Mouse (Mus musculus): ENCODE data around the gene Hadha. TPM values are rescaled to one million over a fixed set of nuclear protein-coding genes. Genes with fewer than 3 reads are reported as not detected.

The Hadha gene
- total RNA-seq (2014; rRNA removed) (50.3 and 57.9 TPM in 2 replicates), polyA plus RNA-seq (2015; fragmentation: Nextera tagmentation; extraction: Ambion mirVana) (45.9 and 56.1 TPM in 2 replicates)

DNA sequence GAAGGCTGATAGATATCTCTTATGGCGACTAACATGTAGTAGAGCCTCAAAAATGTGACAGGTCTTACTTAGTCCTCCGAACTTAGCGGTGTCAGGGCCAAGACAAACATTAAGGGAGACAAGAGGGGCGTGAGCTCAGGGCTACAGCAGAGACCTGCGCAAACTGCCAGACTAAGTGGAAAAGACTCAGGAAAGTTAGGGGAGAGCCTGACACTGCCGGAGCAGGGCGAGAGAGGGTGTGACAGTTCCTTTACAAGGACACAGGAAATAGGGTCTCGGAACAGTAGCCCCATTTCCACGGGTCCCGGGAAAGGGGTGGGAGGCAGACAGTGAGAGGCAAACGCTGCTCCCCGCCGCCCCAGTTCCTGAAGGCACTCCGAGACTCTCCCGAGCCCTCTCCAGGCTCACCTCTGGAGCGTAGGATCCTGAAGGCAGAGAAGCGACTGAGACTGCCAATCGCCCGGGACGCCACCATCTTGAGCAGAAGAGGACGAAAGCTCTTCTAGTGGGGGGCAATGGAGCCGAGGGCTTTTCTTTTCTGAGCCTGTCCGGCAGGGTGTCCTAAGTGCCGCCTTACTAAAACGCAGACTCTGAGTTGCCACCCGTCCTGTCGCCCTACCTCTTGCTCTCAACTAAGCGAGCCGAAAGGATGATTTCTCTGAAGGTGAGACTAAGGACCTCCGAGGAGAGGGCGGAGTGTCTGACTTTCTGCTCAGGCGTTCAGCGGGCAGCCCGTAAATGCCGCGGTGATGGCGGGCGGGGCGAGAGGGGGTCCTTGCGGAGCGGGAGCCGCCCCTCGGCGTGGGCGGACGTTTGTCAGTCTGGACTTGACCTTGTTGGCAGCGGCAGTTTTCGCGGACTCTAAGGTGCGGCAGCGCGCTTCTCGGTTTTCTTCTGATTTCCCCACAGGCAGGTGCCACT, at the start of gene Hadha, which contains the start of gene Hadhb:
Gene Hadha, minus strand, starts transcription at position 689 of the 921 bp plus-strand sequence.
Gene Hadhb, plus strand, starts transcription at position 775 of the 921 bp plus-strand sequence.
- Histone ChIP-seq H3K4me1 (ENCODE audit: insufficient read depth) (peaks cover 13% of the 10 kb centered on the region), H3K9ac (peak within 1 kb of the TSS; percentile 76), H3K4me2 (ENCODE audit: low read depth) (peak within 1 kb of the TSS; percentile 66), H3K9me3 (ENCODE audit: low read length) (no peaks in the 10 kb centered on the region), H3K27ac (ENCODE audit: low read depth, low read length) (peak within 1 kb of the TSS; percentile 91), H3K36me3 (ENCODE audit: insufficient read depth) (no peaks in the 10 kb centered on the region), H3K4me3 (ENCODE audit: low read depth, low read length) (peak within 1 kb of the TSS; percentile 75), H3K27me3 (ENCODE audit: insufficient read depth, low read length) (no peaks in the 10 kb centered on the region)
- peak; percentile 46; the same call in 1 of the 2 replicates for TF ChIP-seq CTCF (IDR thresholded peaks at IDR 0.05; ENCODE audit: low read depth)
- peak; percentile 94 for DNase-seq
- WGBS = 2% methylated on average over 53 of the region's 53 CpGs
- peak; percentile 91 for ATAC-seq

DNA sequence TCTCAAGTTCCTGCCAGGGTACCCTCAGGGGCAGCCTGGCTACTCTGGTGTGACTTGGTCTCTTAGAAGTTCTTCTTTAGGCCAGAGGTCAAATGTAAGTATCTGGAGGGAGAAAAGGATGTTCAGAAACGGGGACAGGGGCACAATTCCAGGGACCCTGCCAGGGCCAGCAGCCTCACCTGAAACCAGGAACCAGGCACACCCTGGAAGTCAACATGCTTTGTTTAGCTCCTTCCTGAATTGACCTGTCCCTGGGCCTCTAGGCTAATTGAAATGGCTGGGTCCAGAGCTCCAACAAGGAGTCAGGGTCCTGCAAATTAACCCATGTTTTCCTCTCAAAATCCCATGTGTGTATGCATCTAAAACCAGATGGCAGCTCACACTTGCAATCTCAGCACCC, 49.5 kb upstream of the Hadha start:
- Histone ChIP-seq H3K4me1 (ENCODE audit: insufficient read depth) (no peaks in the 10 kb centered on the region), H3K4me3 (ENCODE audit: low read depth, low read length) (no peak overlapping the region), H3K9me3 (ENCODE audit: low read length) (no peaks in the 10 kb centered on the region), H3K27ac (ENCODE audit: low read depth, low read length) (no peak overlapping the region), H3K27me3 (ENCODE audit: insufficient read depth, low read length) (no peaks in the 10 kb centered on the region), H3K9ac (no peak overlapping the region), H3K36me3 (ENCODE audit: insufficient read depth) (no peaks in the 10 kb centered on the region), H3K4me2 (ENCODE audit: low read depth) (no peak overlapping the region)
- no peak for DNase-seq
- ATAC-seq = no peak
- 55% methylated on average over 1 of the region's 1 CpGs for WGBS
- no peak for TF ChIP-seq CTCF (IDR thresholded peaks at IDR 0.05; ENCODE audit: low read depth)

GRCm38 (mm10) chr5:30203216-30203885, 48.4 kb upstream of the Hadha start:
- Histone ChIP-seq H3K9me3 (ENCODE audit: low read length) (no peaks in the 10 kb centered on the region), H3K4me1 (ENCODE audit: insufficient read depth) (no peaks in the 10 kb centered on the region), H3K27ac (ENCODE audit: low read depth, low read length) (no peak overlapping the region), H3K4me3 (ENCODE audit: low read depth, low read length) (no peak overlapping the region), H3K9ac (no peak overlapping the region), H3K4me2 (ENCODE audit: low read depth) (no peak overlapping the region), H3K36me3 (ENCODE audit: insufficient read depth) (no peaks in the 10 kb centered on the region), H3K27me3 (ENCODE audit: insufficient read depth, low read length) (no peaks in the 10 kb centered on the region)
- TF ChIP-seq CTCF (IDR thresholded peaks at IDR 0.05; ENCODE audit: low read depth) = no peak
- ATAC-seq (no peak), DNase-seq (no peak)
- WGBS = 86% methylated on average over 10 of the region's 10 CpGs

DNA sequence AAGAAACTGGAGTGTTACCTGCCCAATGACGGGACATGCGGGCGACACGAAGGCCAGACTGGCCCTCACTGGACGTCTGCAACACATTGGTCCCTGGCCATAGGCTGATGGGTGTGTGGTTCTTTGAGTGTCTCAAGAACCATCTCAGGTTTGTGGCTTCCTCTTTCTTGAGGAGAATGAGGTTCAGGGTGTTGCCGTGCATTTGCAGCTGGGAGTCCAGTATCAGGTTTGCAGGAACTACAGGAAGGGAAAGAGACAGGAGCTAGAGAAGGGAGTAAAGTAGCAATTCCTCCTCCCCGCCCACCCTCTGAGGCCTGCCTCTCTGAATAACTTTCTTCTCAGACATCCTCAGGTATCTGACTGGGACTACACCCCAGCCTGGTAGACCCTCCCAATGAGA, 47.3 kb upstream of the Hadha start:
- no peaks in the 10 kb centered on the region for H3K4me1 ChIP-seq (ENCODE audit: insufficient read depth)
- H3K36me3 ChIP-seq (ENCODE audit: insufficient read depth) = no peaks in the 10 kb centered on the region
- H3K9ac ChIP-seq = no peak overlapping the region
- H3K4me2 ChIP-seq (ENCODE audit: low read depth) = no peak overlapping the region
- H3K27me3 ChIP-seq (ENCODE audit: insufficient read depth, low read length) = no peaks in the 10 kb centered on the region
- ATAC-seq (no peak), DNase-seq (no peak)
- 89% methylated on average over 7 of the region's 7 CpGs for WGBS
- no peak overlapping the region for H3K4me3 ChIP-seq (ENCODE audit: low read depth, low read length)
- H3K27ac ChIP-seq (ENCODE audit: low read depth, low read length) = no peak overlapping the region
- no peaks in the 10 kb centered on the region for H3K9me3 ChIP-seq (ENCODE audit: low read length)
- no peak for TF ChIP-seq CTCF (IDR thresholded peaks at IDR 0.05; ENCODE audit: low read depth)

DNA sequence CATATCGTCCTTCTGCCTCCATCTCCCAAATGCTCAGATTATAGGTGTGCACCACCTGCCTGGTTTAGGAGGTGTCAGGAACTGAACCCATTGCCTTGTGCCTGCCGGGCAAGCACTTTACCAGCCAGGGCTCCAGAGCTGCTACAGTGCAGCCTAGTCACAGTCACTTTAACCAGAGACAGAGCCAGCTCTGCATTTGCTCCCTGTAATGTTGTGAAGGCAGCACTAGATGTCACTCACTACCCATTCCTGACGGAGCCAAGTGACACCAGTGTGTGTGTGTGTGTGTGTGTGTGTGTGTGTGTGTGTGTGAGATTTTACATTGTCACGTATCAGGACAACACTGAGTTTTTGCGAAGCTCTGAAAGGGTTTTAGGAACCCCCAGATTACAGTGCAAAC, 46.6 kb upstream of the Hadha start:
- H3K9me3 ChIP-seq (ENCODE audit: low read length) = no peaks in the 10 kb centered on the region
- TF ChIP-seq CTCF (IDR thresholded peaks at IDR 0.05; ENCODE audit: low read depth) = peak; percentile 96
- no peak overlapping the region for H3K4me2 ChIP-seq (ENCODE audit: low read depth)
- DNase-seq = peak; percentile 84
- no peaks in the 10 kb centered on the region for H3K36me3 ChIP-seq (ENCODE audit: insufficient read depth)
- no peaks in the 10 kb centered on the region for H3K27me3 ChIP-seq (ENCODE audit: insufficient read depth, low read length)
- peak; percentile 93 for ATAC-seq
- H3K4me3 ChIP-seq (ENCODE audit: low read depth, low read length) = no peak overlapping the region
- H3K27ac ChIP-seq (ENCODE audit: low read depth, low read length) = no peak overlapping the region
- no peak overlapping the region for H3K9ac ChIP-seq
- 43% methylated on average over 5 of the region's 5 CpGs for WGBS
- no peaks in the 10 kb centered on the region for H3K4me1 ChIP-seq (ENCODE audit: insufficient read depth)

DNA sequence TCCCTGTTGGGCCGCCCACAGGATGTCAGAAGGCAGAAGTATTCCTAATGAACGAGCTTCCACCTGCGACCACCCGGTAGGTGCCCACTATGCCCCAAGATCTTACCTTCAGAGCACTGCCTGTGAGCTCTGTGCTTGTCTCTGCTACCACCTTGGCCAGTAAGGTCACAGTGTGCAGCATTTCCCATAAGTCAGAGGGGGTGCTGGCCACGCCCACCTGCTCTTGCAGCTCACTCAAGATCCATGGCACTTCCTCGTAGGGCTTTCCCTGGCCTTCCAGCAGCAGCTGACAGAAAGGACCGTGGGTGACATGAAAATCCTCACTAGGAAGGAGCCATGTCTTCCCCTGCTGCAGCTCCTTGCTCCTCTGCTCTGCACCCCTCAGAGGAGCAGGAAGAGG, 43.3 kb upstream of the Hadha start:
- no peaks in the 10 kb centered on the region for H3K4me1 ChIP-seq (ENCODE audit: insufficient read depth)
- no peak for TF ChIP-seq CTCF (IDR thresholded peaks at IDR 0.05; ENCODE audit: low read depth)
- ATAC-seq (no peak), DNase-seq (no peak)
- H3K4me2 ChIP-seq (ENCODE audit: low read depth) = no peak overlapping the region
- no peak overlapping the region for H3K27ac ChIP-seq (ENCODE audit: low read depth, low read length)
- 77% methylated on average over 7 of the region's 7 CpGs for WGBS
- no peaks in the 10 kb centered on the region for H3K36me3 ChIP-seq (ENCODE audit: insufficient read depth)
- no peak overlapping the region for H3K9ac ChIP-seq
- H3K9me3 ChIP-seq (ENCODE audit: low read length) = no peaks in the 10 kb centered on the region
- H3K4me3 ChIP-seq (ENCODE audit: low read depth, low read length) = no peak overlapping the region
- H3K27me3 ChIP-seq (ENCODE audit: insufficient read depth, low read length) = no peaks in the 10 kb centered on the region

DNA sequence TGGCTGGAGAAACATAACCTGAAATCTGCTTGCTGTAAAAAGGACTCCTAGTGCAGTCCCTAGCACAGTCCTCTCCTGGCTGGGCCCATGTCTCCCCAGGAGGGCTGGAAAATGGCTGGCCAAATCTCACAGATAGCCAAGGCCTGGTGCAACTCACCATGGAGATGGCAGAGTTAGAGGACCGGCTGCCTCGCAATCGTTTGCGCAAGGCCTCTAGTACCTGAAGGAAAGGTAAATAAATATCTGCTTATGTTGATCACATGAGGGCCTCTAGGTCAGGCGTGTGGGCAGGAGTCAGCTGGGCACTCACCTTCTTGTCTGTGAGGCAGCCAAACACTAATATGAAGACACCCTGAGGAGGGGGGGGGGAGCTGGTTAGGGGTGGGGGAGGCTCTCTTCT, 40.4 kb upstream of the Hadha start:
- TF ChIP-seq CTCF (IDR thresholded peaks at IDR 0.05; ENCODE audit: low read depth) = no peak
- Histone ChIP-seq H3K4me3 (ENCODE audit: low read depth, low read length) (no peak overlapping the region), H3K27me3 (ENCODE audit: insufficient read depth, low read length) (no peaks in the 10 kb centered on the region), H3K4me1 (ENCODE audit: insufficient read depth) (no peaks in the 10 kb centered on the region), H3K9me3 (ENCODE audit: low read length) (no peaks in the 10 kb centered on the region), H3K36me3 (ENCODE audit: insufficient read depth) (no peaks in the 10 kb centered on the region), H3K27ac (ENCODE audit: low read depth, low read length) (no peak overlapping the region), H3K9ac (no peak overlapping the region), H3K4me2 (ENCODE audit: low read depth) (no peak overlapping the region)
- 95% methylated on average over 5 of the region's 5 CpGs for WGBS
- no peak for ATAC-seq
- DNase-seq = no peak

Measured in forebrain, postnatal 0 days (tissue).